8 mouse cellular contexts compared by ENCODE assay signal in the genomic region with DNA sequence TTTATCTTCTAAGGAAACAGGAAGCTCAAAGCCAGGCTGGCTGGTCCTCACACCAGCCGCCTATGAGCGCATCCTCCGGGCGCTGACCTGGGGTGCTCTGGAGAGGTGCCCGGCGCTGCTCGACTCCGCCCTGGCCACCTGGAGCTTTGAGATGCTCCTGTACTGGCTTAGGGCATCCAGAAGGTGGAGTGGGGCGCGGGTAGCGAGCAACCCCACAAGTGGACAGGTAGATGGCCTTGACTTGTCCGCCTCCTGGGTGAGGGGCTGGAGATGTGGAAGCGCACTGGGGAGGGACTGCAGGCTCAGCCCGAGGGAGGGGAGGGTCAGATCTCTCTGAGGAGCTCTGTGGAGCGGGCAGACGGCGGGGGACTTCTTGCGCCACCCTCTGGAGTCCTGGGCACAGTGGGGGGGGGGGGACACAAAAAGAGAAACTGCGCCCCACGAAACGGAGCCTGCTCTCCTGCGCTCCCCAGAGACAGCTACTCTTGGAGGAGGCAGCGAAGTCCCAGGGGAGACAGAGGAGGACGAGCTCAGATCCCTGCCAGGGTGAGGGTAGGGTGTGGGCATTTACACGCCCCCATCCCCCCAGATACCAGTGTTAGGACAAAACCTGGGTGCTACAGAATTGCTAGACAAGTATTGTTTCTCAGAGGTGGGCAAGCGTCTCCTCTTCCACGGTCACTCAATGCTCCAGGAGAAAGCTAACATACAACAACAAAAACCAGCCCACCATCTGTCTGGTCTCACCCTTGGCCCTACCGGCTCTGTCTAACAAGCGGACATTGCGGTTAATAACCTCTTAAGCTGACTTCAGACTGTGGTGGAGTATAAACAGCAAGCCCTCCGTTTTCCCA. TPM values are rescaled to one million over a fixed set of nuclear protein-coding genes. Genes with fewer than 3 reads are reported as not detected.
A peak's percentile ranks its signal among the peaks of the same experiment; 100 is the strongest.
DNase-seq lines count a peak whose midpoint lies in the region; ATAC-seq lines count a peak whose summit lies in the region.

No protein-coding gene starts in this region.

- peak overlapping the region; percentile 55 for H3K9ac ChIP-seq in forebrain, embryonic 11.5 days (ENCODE audit: low read length)
- peak overlapping the region; percentile 70 for H3K9ac ChIP-seq in midbrain, embryonic 14.5 days (replicated peaks; ENCODE audit: low read length)

- peak; percentile 35 for DNase-seq in kidney, postnatal 10 days
- DNase-seq in kidney, adult 8-10 months: no peak
- DNase-seq in forebrain, embryonic 11.5 days (ENCODE audit: low spot score): no peak
- peak; percentile 34 to 79 for DNase-seq in left cerebral cortex, postnatal 10 days (ENCODE audit: extremely low spot score in 1 of 2, low spot score in 2 of 2)
- peak; percentile 58 for DNase-seq in midbrain, embryonic 14.5 days
- no peak for DNase-seq in adipocyte (ENCODE audit: low spot score)
- DNase-seq in urinary bladder, postnatal 25 days (ENCODE audit: low spot score): no peak

- H3K27me3 ChIP-seq in forebrain, embryonic 11.5 days (ENCODE audit: control insufficient read depth, insufficient read depth, low read length): peaks cover 18% of the 10 kb centered on the region
- H3K27me3 ChIP-seq in midbrain, embryonic 14.5 days (ENCODE audit: control insufficient read depth, insufficient read depth, low read length): no peaks in the 10 kb centered on the region

- peaks cover 18% of the 10 kb centered on the region for H3K4me1 ChIP-seq in brown adipose tissue, adult 24 weeks (ENCODE audit: control insufficient read depth, insufficient read depth, insufficient read length, low read length)
- H3K4me1 ChIP-seq in forebrain, embryonic 11.5 days (replicated peaks; ENCODE audit: control insufficient read depth, insufficient read depth, low read length): peaks cover 8% of the 10 kb centered on the region; the same call in 1 of the 2 replicates
- H3K4me1 ChIP-seq in midbrain, embryonic 14.5 days (ENCODE audit: control insufficient read depth, insufficient read depth, low read length): peaks cover 22% of the 10 kb centered on the region

- ATAC-seq in forebrain, embryonic 11.5 days (replicated peaks; ENCODE audit: low FRiP score): peak; percentile 60; the same call in 1 of the 2 replicates
- ATAC-seq in midbrain, embryonic 14.5 days (ENCODE audit: low FRiP score, low TSS enrichment): peak; percentile 67; the same call in 1 of the 2 replicates

- H3K36me3 ChIP-seq in forebrain, embryonic 11.5 days (ENCODE audit: control insufficient read depth, insufficient read depth, low read length): no peaks in the 10 kb centered on the region
- H3K36me3 ChIP-seq in midbrain, embryonic 14.5 days (ENCODE audit: control insufficient read depth, insufficient read depth, low read length): no peaks in the 10 kb centered on the region

- peak overlapping the region; percentile 97 for H3K4me2 ChIP-seq in forebrain, embryonic 11.5 days (ENCODE audit: low read depth, low read length, severe bottlenecking)
- H3K4me2 ChIP-seq in midbrain, embryonic 14.5 days (ENCODE audit: low read length): peak overlapping the region; percentile 62

- H3K9me3 ChIP-seq in forebrain, embryonic 11.5 days (ENCODE audit: control insufficient read depth, low read length): no peaks in the 10 kb centered on the region; the same call in 1 of the 2 replicates
- peaks cover 9% of the 10 kb centered on the region for H3K9me3 ChIP-seq in midbrain, embryonic 14.5 days (ENCODE audit: control insufficient read depth, low read length)

- intact Hi-C loops in left cerebral cortex, postnatal 10 days (cut with DNase I): loop anchor here (5.0 kb wide), 1 partner anchor 41 kb away; no protein-coding TSS in a partner anchor

- peak overlapping the region; percentile 82 for H3K4me3 ChIP-seq in brown adipose tissue, adult 24 weeks (ENCODE audit: insufficient read depth, low read depth, low read length)
- peak overlapping the region; percentile 50 for H3K4me3 ChIP-seq in forebrain, embryonic 11.5 days (ENCODE audit: low read depth, low read length)
- peak overlapping the region; percentile 61 for H3K4me3 ChIP-seq in midbrain, embryonic 14.5 days (replicated peaks; ENCODE audit: low read depth, low read length)

- H3K27ac ChIP-seq in brown adipose tissue, adult 24 weeks (replicated peaks; ENCODE audit: low read depth, low read length): peak overlapping the region; percentile 60
- no peak overlapping the region; the same call in 1 of the 2 replicates for H3K27ac ChIP-seq in forebrain, embryonic 11.5 days (ENCODE audit: low read depth, low read length)
- H3K27ac ChIP-seq in midbrain, embryonic 14.5 days (replicated peaks; ENCODE audit: low read depth, low read length): peak overlapping the region; percentile 88

- WGBS in forebrain, embryonic 11.5 days: 2% methylated on average over 31 of the region's 31 CpGs
- 1% methylated on average over 29 of the region's 31 CpGs for WGBS in midbrain, embryonic 14.5 days

RNA-seq across cellular contexts. Expression of a gene that starts 0.6 kb away (rescaled TPM):
- polyA plus RNA-seq in brown adipose tissue, adult 24 weeks (2012; ENCODE audit: insufficient read depth, insufficient read length, missing spikeins): 2.3 and 5.0 TPM in 2 replicates
- 10.1 and 11.8 TPM in 2 replicates for polyA plus RNA-seq in forebrain, embryonic 11.5 days (2014; fragmentation: Nextera tagmentation; extraction: Ambion mirVana)
- 10 to 100 TPM; 26.4 to 33.2 TPM for total RNA-seq in left cerebral cortex, postnatal 10 days (2021)
- polyA plus RNA-seq in midbrain, embryonic 14.5 days (2014; fragmentation: Nextera tagmentation; extraction: Ambion mirVana): 23.1 and 24.7 TPM in 2 replicates

Comparison
In these comparisons a context has a peak if more than half of its experiments do, and no peak if none do; other contexts are left out.
1. DNase-seq: peak in kidney, postnatal 10 days (single experiment), left cerebral cortex, postnatal 10 days (2 of 2) and midbrain, embryonic 14.5 days (single experiment); none in kidney, adult 8-10 months (0 of 2), forebrain, embryonic 11.5 days (single experiment), adipocyte (single experiment) and urinary bladder, postnatal 25 days (single experiment).
2. Peak in every context shown above with its lines, with median percentiles within 50 percentile points of each other: H3K4me3 ChIP-seq.